Mouse (Mus musculus) activated CD4-positive, CD25-positive, alpha-beta regulatory T cell, adult 9 weeks (primary cell): ENCODE measurements around the gene Tas2r122. TPM values are rescaled to one million over a fixed set of nuclear protein-coding genes. Genes with fewer than 3 reads are reported as not detected.

Source experiments
- polyA plus RNA-seq: library from polyadenylated mRNA; unstranded; fragments of 100-300 nt; shearing (Covaris generic); gene quantifications from one replicate; pipeline ENCODE4 v1.2.1, GENCODE M21; 2017

Tas2r122 gene
- polyA plus RNA-seq = not detected

DNA sequence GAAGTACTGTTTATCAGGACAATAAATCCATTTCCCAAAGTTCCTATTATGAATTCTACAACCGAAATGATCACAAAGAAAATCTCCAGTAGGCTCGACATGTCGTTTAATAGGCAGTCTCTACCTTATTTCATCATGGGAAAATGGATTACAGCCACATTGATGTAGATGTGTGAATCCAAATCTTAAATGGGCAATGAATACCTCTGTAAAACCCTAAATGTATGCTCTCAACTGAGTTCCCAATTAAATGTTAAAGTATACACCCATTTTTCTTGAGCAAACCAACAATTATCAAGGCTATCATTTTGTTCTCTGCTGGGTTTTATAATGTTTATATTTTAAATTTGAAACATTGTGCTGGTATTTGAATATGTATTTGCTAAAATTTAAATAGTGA is at the start of gene Tas2r122:
Tas2r122 (minus strand) TSS at position 101 of the 400 bp plus-strand sequence.

GRCm38 (mm10) chr6:132754430-132754829 is 42.7 kb upstream of the Tas2r122 start, which contains the start of gene Tas2r124:
Tas2r124 (plus strand) TSS chr6:132754730.

DNA sequence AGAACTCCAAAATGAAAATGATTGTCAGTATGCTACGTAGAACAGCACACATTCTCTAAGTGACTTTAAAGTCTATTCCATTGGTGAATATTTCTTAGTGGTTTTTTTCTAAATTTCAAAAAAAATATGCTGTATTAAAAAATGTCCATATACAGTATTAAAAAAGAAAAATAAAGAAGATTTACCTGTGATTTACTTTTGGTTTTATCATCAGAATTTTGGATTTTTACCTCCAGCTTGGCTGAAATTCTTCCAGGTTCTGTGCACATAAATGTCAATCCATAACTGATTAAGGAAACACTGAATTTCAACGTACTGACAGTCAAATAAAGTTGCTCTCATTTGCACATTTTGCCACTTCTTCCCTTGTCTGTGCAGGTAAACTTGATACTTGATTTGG is 26.2 kb upstream of the Tas2r122 start, which contains the start of gene Tas2r115:
Tas2r115 (minus strand) TSS at position 101 of the 400 bp plus-strand sequence.

DNA sequence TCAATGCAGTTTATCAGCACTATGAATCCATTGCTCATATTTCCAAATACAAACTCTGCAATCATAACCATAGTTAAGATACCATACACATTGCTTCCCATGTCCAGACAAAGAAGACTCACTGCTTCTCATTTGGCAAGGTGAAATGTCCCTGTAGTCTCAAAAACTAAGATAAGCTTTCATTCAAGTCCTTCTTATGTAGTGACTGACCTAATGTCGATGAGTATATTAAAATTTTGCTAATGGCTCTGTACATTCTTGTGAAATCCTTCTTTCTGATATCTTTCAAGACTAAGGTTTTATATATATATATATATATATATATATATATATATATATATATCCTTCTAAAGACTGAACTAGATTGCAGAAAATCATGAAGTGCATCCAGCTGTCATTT is 10.8 kb downstream of the Tas2r122 start, which contains the start of gene Tas2r121:
Tas2r121 (minus strand) TSS at position 101 of the 400 bp plus-strand sequence.

Other genes starting within 250 kb of the Tas2r122 start
- gene Prh1, start 142.1 kb downstream of the Tas2r122 start, polyA plus RNA-seq = not detected
- not detected for gene Prp2, start 116.0 kb downstream of the Tas2r122 start, polyA plus RNA-seq
- not detected for gene A630073D07Rik, start 60.4 kb downstream of the Tas2r122 start, polyA plus RNA-seq
- not detected for gene Tas2r120, start 55.0 kb downstream of the Tas2r122 start, polyA plus RNA-seq
- not detected for gene Tas2r121, start 10.9 kb downstream of the Tas2r122 start, polyA plus RNA-seq
- not detected for gene Tas2r115, start 26.1 kb upstream of the Tas2r122 start, polyA plus RNA-seq
- gene Tas2r124, start 42.8 kb upstream of the Tas2r122 start, polyA plus RNA-seq = not detected
- gene Tas2r102, start 50.2 kb upstream of the Tas2r122 start, polyA plus RNA-seq = not detected
- not detected for gene Tas2r136, start 66.2 kb upstream of the Tas2r122 start, polyA plus RNA-seq
- gene Tas2r117, start 90.9 kb upstream of the Tas2r122 start, polyA plus RNA-seq = not detected
- not detected for gene Tas2r123, start 135.2 kb upstream of the Tas2r122 start, polyA plus RNA-seq
- gene Tas2r116, start 143.5 kb upstream of the Tas2r122 start, polyA plus RNA-seq = not detected
- gene Tas2r110, start 156.1 kb upstream of the Tas2r122 start, polyA plus RNA-seq = not detected
- gene Tas2r113, start 181.1 kb upstream of the Tas2r122 start, polyA plus RNA-seq = not detected
- gene Tas2r125, start 197.7 kb upstream of the Tas2r122 start, polyA plus RNA-seq = not detected
- not detected for gene Tas2r129, start 239.2 kb upstream of the Tas2r122 start, polyA plus RNA-seq
- not detected for gene Tas2r131, start 246.0 kb upstream of the Tas2r122 start, polyA plus RNA-seq